Mouse (Mus musculus) spleen, adult 2 months (tissue): Measurements from ENCODE around the gene Prdx5. TPM values are rescaled to one million over a fixed set of nuclear protein-coding genes. Genes with fewer than 3 reads are reported as not detected.

Experiments used
- DNase-seq, 2 experiments: peaks; one replicate each; pipeline versions ENCODE4 v3.0.0 to v3.0.0-alpha.2; 2012 to 2021; ENCODE audit warnings: low spot score in 2 of 2, low read depth in 1 of 2
- H3K27ac ChIP-seq: fragments of 200-500 bp; 2 replicates; pipeline ENCODE4 v1.5.1; 2012; ENCODE audit warnings: low read length, inconsistent platforms; ENCODE audit not compliant: insufficient read depth
- H3K27me3 ChIP-seq: fragments of 200-500 bp; 2 replicates; pipeline ENCODE4 v1.6.1; 2012; ENCODE audit warnings: mild to moderate bottlenecking, moderate library complexity, low read length, inconsistent platforms; ENCODE audit not compliant: control insufficient read depth, insufficient read depth
- H3K36me3 ChIP-seq: fragments of 200-500 bp; 2 replicates; pipeline ENCODE4 v1.6.1; 2012; ENCODE audit warnings: mild to moderate bottlenecking, low read length, inconsistent platforms; ENCODE audit not compliant: control insufficient read depth, insufficient read depth
- H3K4me1 ChIP-seq: fragments of 200-500 bp; 2 replicates; pipeline ENCODE4 v1.6.1; 2011; ENCODE audit warnings: inconsistent platforms; ENCODE audit not compliant: control insufficient read depth, insufficient read depth, insufficient read length
- H3K4me3 ChIP-seq: fragments of 200-500 bp; 2 replicates; pipeline ENCODE4 v1.5.1; 2011; ENCODE audit warnings: mild to moderate bottlenecking, inconsistent platforms; ENCODE audit not compliant: insufficient read depth, insufficient read length; ENCODE audit errors: extremely low read depth
- CTCF ChIP-seq: fragments of 200-500 bp; IDR thresholded peaks from 2 replicates; pipeline ENCODE4 v1.5.1; 2011; ENCODE audit warnings: mild to moderate bottlenecking, inconsistent platforms; ENCODE audit not compliant: insufficient read depth, insufficient read length, insufficient replicate concordance; ENCODE audit errors: extremely low read depth
- POLR2A ChIP-seq: fragments of 200-500 bp; IDR thresholded peaks from 2 replicates; pipeline ENCODE4 v1.6.1; 2011; ENCODE audit warnings: low read depth, low read length, inconsistent platforms
- WGBS: fragments of 180-500 bp; shearing (Covaris S2); methylation state at CpG from one replicate; pipeline ENCODE4 v1.1.7; 2018; 5-methylcytosine and 5-hydroxymethylcytosine counted together
- polyA plus RNA-seq: library from polyadenylated mRNA; depleted of rRNA; stranded (reverse); fragments of >200 nt; gene quantifications from 2 replicates; pipeline ENCODE4 v1.2.3, GENCODE M21; 2012

Prdx5 gene
- polyA plus RNA-seq, 1 experiment: 54.6 TPM

- under 1% methylated on average over 35 of the region's 35 CpGs for WGBS
- peak in 1 of 2 experiments; percentile 77 for DNase-seq
Measured at GRCm38 (mm10) chr19:6951381-6951968, 41.6 kb upstream of the Prdx5 start.

GRCm38 (mm10) chr19:6950613-6951153 lies 40.8 kb upstream of the Prdx5 start:
- 1% methylated on average over 28 of the region's 28 CpGs for WGBS
- H3K27me3 ChIP-seq: no peaks in the 10 kb centered on the region
- peak overlapping the region; percentile 77 for H3K27ac ChIP-seq
- peaks cover 1% of the 10 kb centered on the region; the same call in 1 of the 2 replicates for H3K36me3 ChIP-seq
- H3K4me3 ChIP-seq: peak overlapping the region; percentile 86
- TF ChIP-seq CTCF: no peak
- no peak; the same call in 1 of the 2 replicates for TF ChIP-seq POLR2A
- no peak for DNase-seq
- peaks cover 11% of the 10 kb centered on the region; the same call in 1 of the 2 replicates for H3K4me1 ChIP-seq

More at GRCm38 (mm10) chr19:6951381-6951968, 41.6 kb upstream of the Prdx5 start:
- TF ChIP-seq POLR2A: peak; percentile 16; the same call in 1 of the 2 replicates
- TF ChIP-seq CTCF: no peak
- H3K4me1 ChIP-seq: peaks cover 11% of the 10 kb centered on the region; the same call in 1 of the 2 replicates
- no peaks in the 10 kb centered on the region for H3K27me3 ChIP-seq
- H3K4me3 ChIP-seq: peak overlapping the region; percentile 86
- H3K27ac ChIP-seq: peak overlapping the region; percentile 77
- H3K36me3 ChIP-seq: peaks cover 3% of the 10 kb centered on the region; the same call in 1 of the 2 replicates

DNA sequence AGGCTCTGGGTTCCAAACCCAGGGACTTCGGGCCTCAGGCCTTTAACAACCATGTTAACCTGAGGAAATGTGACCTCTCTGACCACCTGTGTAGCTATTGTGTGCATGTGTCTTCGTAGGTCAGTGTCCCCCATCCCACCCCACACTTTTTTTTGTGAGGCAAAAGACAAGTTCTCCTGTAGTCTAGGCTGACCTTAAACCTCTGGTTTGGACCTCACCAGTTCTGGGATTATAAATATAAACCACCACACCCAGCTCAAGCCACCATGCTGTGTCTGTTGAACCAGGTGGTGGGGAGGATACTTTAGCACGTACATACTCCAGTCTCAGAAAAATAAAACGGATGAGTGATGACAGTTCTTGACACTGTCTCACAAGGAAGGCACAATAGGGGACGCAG lies 40.0 kb upstream of the Prdx5 start:
- Histone ChIP-seq H3K4me1 (peaks cover 6% of the 10 kb centered on the region; the same call in 1 of the 2 replicates), H3K27ac (no peak overlapping the region), H3K4me3 (no peak overlapping the region), H3K27me3 (no peaks in the 10 kb centered on the region), H3K36me3 (peaks cover 1% of the 10 kb centered on the region; the same call in 1 of the 2 replicates)
- no peak for DNase-seq
- no peak for TF ChIP-seq CTCF
- TF ChIP-seq POLR2A: no peak
- 85% methylated on average over 5 of the region's 5 CpGs for WGBS

GRCm38 (mm10) chr19:6949532-6949931 lies 39.6 kb upstream of the Prdx5 start:
- DNase-seq: no peak
- no peaks in the 10 kb centered on the region for H3K36me3 ChIP-seq
- TF ChIP-seq CTCF (no peak), POLR2A (no peak)

DNA sequence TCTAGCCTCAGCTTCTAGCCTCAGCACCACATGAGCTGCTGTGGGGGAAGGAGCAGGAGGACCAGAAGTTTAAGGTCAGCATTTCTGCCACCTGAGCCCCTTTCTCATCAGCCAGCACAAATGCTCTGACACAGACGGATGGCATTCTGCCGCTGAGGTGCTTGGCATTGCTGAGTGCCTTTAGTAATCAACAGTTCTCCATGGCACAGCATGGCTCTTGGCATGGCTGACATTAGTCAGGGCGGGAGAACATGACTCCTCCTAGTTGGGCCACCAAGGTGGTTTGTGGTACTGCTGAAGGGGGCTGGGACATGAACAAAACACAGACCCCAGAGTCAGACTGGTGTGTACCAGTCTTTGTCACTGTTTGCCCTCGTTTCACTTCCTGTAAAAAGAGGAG lies 38.3 kb upstream of the Prdx5 start:
- no peak for DNase-seq
- Histone ChIP-seq H3K27ac (no peak overlapping the region), H3K4me1 (peaks cover 5% of the 10 kb centered on the region; the same call in 1 of the 2 replicates), H3K4me3 (no peak overlapping the region), H3K27me3 (no peaks in the 10 kb centered on the region), H3K36me3 (no peaks in the 10 kb centered on the region)
- WGBS: 84% methylated on average over 4 of the region's 4 CpGs
- no peak for TF ChIP-seq POLR2A
- no peak for TF ChIP-seq CTCF

More at GRCm38 (mm10) chr19:6949532-6949931, 39.6 kb upstream of the Prdx5 start:
- no peak overlapping the region for H3K27ac ChIP-seq
- 96% methylated on average over 5 of the region's 5 CpGs for WGBS
- no peaks in the 10 kb centered on the region for H3K27me3 ChIP-seq
- no peak overlapping the region for H3K4me3 ChIP-seq
- peaks cover 5% of the 10 kb centered on the region; the same call in 1 of the 2 replicates for H3K4me1 ChIP-seq

DNA sequence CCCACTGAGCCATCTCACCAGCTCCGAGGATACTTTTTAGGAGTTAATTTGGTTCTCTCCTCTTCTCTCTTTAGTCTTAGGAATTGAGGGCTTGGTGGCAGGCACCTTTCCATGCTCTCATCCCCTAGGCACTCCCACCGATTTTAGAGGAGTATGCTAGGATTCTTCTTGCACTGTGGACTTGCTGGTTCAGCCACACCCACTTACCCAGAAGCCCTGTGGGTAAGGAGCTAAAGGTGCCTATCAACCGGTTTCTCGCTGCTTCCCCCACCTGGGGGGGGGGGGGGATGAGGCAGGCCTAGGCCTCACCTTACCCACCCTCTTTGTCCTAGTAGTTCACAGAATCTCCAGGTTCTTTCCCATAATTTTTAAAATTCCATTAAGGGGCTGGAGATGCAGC lies 37.8 kb upstream of the Prdx5 start:
- TF ChIP-seq POLR2A (no peak), CTCF (no peak)
- Histone ChIP-seq H3K27ac (no peak overlapping the region), H3K36me3 (no peaks in the 10 kb centered on the region), H3K27me3 (no peaks in the 10 kb centered on the region), H3K4me1 (peaks cover 5% of the 10 kb centered on the region; the same call in 1 of the 2 replicates), H3K4me3 (no peak overlapping the region)
- WGBS: 76% methylated on average over 4 of the region's 4 CpGs
- no peak for DNase-seq

DNA sequence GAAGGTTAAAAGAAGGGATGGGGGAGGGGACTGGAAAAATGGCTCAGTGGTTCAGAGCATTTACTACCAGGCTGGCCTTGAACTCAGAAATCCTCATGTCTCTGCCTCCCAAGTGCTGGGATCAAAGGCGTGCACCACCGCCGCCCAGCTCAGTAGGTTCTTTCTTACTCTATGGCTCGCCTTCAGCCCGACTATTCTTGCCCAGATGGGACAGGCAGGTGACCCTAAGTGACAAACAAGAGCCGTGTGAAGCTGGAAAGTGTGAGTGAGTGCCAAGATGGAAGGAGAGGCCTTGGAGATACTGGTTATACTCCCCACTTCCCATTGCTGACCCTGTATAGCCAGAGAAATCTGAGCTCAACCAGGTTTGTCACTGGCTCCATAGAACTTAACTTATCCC lies 33.8 kb upstream of the Prdx5 start:
- 96% methylated on average over 6 of the region's 6 CpGs for WGBS
- H3K36me3 ChIP-seq: no peaks in the 10 kb centered on the region
- no peak for DNase-seq
- H3K4me1 ChIP-seq: peaks cover 2% of the 10 kb centered on the region
- no peak overlapping the region for H3K4me3 ChIP-seq
- no peak for TF ChIP-seq CTCF
- no peak for TF ChIP-seq POLR2A
- no peaks in the 10 kb centered on the region for H3K27me3 ChIP-seq
- no peak overlapping the region for H3K27ac ChIP-seq
